Mouse (Mus musculus) cerebellum, adult 2 months (tissue): Measurements from ENCODE around the gene Kansl3. TPM values are rescaled to one million over a fixed set of nuclear protein-coding genes. Genes with fewer than 3 reads are reported as not detected.
A peak's percentile ranks its signal among the peaks of the same experiment; 100 is the strongest.

Experiments
- DNase-seq, 2 experiments: peaks; one replicate each; pipeline ENCODE4 v3.0.0; 2021
- H3K27ac ChIP-seq: fragments of 200-500 bp; 2 replicates; pipeline ENCODE4 v1.5.1; 2012; ENCODE audit warnings: low read length, control low read depth, inconsistent platforms; ENCODE audit not compliant: insufficient read depth
- H3K27me3 ChIP-seq: fragments of 200-500 bp; 2 replicates; pipeline ENCODE4 v1.6.1; 2012; ENCODE audit warnings: inconsistent platforms, mild to moderate bottlenecking, low read length, moderate library complexity; ENCODE audit not compliant: control insufficient read depth, insufficient read depth
- H3K4me1 ChIP-seq: fragments of 200-500 bp; 2 replicates; pipeline ENCODE4 v1.6.1; 2011; ENCODE audit warnings: low read length; ENCODE audit not compliant: control insufficient read depth, insufficient read depth
- H3K4me3 ChIP-seq: fragments of 200-500 bp; replicated peaks from 2 replicates; pipeline ENCODE3; 2011; ENCODE audit warnings: mild to moderate bottlenecking, low read depth, low read length, control low read depth; ENCODE audit not compliant: insufficient read depth
- CTCF ChIP-seq: fragments of 200-500 bp; IDR thresholded peaks from 2 replicates; pipeline ENCODE4 v1.5.1; 2011; ENCODE audit warnings: low read depth, mild to moderate bottlenecking, control low read depth, low read length, moderate library complexity, borderline replicate concordance; ENCODE audit not compliant: insufficient read depth
- POLR2A ChIP-seq: fragments of 200-500 bp; IDR thresholded peaks from 2 replicates; pipeline ENCODE4 v1.6.1; 2011; ENCODE audit warnings: low read length, control low read depth, borderline replicate concordance; ENCODE audit not compliant: insufficient read depth
- WGBS: fragments of 180-500 bp; shearing (Covaris S2); methylation state at CpG from one replicate; pipeline ENCODE4 v1.1.7; 2018; 5-methylcytosine and 5-hydroxymethylcytosine counted together
- polyA plus RNA-seq: library from polyadenylated mRNA; depleted of rRNA; stranded (reverse); fragments of >200 nt; gene quantifications from 2 replicates; pipeline ENCODE4 v1.2.3, GENCODE M21; 2012

The Kansl3 gene
- polyA plus RNA-seq, 1 experiment: 72.1 TPM

DNA sequence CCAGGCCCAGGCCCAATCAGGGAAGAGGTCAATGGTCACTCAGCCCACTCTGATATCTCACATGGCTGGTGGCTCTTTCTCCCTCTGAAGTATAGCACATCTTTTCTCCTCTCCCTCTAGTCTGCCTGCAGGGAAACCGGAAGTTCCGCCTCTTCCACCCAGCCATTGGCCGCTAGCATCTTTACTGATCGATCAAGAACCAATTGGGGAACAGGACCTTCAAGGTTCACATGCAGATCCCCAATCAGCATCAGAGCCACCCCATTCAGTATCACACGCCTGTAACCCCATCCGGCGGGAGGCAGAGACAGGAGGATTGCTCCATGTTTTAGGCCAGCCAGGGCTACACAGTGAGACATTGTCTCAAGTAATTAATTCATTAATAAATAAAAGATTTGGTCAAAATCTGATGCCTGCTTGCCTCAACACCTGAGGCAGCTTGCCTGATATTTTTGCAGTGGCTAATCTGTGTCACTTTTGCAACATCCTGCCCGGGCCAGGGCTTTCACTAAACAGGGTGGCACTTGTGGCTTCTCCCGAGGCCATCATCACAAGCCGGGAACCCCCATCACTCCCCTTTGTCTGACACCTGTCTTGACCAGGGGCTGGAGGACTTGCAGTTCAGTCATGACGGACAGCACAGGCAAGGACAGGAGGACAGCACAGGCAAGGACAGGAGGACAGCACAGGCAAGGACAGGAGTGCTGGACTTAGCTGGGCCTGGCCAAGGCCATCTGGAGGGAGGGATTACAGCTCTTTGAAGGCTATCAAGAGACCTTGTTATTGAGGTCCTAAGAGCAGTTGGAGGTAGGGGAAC lies 53.8 kb downstream of the Kansl3 start:
- Histone ChIP-seq H3K27me3 (no peaks in the 10 kb centered on the region), H3K4me3 (no peak overlapping the region), H3K27ac (no peak overlapping the region), H3K4me1 (peaks cover 4% of the 10 kb centered on the region; the same call in 1 of the 2 replicates)
- DNase-seq: no peak
- TF ChIP-seq CTCF (no peak), POLR2A (no peak)
- 92% methylated on average over 11 of the region's 11 CpGs for WGBS

DNA sequence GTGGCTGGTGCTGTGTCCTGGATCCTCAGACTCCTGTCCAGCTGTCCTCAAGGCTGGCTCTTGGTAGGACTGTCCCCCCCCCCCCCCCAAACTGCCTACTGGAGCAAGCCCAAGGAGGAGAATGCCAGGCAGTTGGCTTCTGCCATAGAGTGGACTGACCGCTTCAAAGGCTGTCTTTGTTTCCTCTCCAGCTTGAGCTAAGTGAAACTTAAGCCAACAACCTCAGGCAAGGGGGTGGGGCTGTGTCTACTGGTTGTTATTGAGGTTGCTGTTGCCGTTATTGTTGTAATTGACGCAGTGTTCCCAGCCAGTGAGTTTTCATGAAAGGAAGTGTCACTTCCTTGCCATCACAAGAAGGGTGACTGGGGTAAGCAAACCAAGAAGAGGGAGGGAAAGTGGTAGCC lies 59.5 kb downstream of the Kansl3 start:
- H3K27ac ChIP-seq: no peak overlapping the region
- H3K4me1 ChIP-seq: 0 out of 2 replicates have a peak, but pooled peaks cover 2% of the 10 kb centered on the region
- WGBS: 66% methylated on average over 3 of the region's 3 CpGs
- DNase-seq: peak; percentile 28 to 62
- TF ChIP-seq POLR2A: no peak
- TF ChIP-seq CTCF: no peak
- H3K27me3 ChIP-seq: no peaks in the 10 kb centered on the region
- no peak overlapping the region for H3K4me3 ChIP-seq

DNA sequence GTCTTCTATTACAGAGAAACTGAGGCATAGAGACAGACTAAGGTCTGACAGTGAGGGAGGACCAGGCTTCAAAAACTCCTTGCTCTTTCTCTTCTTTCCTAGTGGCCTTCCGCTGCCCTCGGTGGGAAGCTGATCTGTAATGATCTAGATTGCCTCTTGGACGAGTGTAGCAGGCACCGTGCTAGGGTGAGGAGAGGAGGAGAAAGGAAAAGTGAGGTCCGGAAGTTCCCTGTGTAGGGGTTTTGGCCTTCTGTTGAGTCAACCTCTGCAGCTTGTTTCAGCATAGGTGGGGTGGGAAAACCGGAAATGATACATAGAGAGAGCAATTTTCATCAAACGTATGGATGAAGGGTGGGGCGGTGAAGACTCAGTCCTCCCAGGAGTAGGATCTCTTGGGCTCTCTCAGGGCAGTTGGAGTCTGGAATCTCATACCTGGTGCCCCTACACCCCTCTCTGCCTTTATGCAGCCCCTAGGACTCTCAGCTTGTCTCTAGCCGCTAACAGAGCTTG lies 60.0 kb downstream of the Kansl3 start:
- DNase-seq: peak in 1 of 2 experiments; percentile 13
- no peak overlapping the region for H3K27ac ChIP-seq
- H3K27me3 ChIP-seq: no peaks in the 10 kb centered on the region
- 0 out of 2 replicates have a peak, but pooled peaks cover 2% of the 10 kb centered on the region for H3K4me1 ChIP-seq
- 80% methylated on average over 9 of the region's 9 CpGs for WGBS
- peak overlapping the region; percentile 15 for H3K4me3 ChIP-seq
- no peak for TF ChIP-seq CTCF
- no peak for TF ChIP-seq POLR2A

DNA sequence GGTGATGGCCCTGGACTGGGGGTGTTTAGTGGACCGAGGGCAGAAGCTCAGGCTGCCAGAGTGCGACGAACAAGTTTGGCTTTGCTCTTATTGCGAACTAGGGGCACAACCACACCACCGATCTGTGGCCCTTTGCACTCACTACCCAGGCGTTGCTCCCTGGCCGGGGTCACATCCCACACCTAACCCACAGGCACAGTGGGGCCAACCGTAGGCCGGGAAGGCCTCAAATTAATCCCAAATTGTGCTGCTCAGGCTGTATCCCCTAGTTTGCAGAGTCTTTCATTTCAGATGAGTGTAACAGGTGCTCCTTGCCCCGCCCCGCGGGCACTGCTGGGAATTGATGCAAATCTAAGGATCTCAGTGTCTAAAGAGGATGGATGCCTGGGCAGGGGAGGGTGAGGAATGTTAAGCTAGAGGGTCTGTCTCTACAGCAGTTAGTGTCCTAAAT lies 60.5 kb downstream of the Kansl3 start:
- peak in 1 of 2 experiments; percentile 40 for DNase-seq
- Histone ChIP-seq H3K4me1 (0 out of 2 replicates have a peak, but pooled peaks cover 2% of the 10 kb centered on the region), H3K27ac (no peak overlapping the region), H3K27me3 (no peaks in the 10 kb centered on the region), H3K4me3 (peak overlapping the region; percentile 84)
- WGBS: 29% methylated on average over 12 of the region's 12 CpGs
- no peak for TF ChIP-seq CTCF
- no peak for TF ChIP-seq POLR2A

DNA sequence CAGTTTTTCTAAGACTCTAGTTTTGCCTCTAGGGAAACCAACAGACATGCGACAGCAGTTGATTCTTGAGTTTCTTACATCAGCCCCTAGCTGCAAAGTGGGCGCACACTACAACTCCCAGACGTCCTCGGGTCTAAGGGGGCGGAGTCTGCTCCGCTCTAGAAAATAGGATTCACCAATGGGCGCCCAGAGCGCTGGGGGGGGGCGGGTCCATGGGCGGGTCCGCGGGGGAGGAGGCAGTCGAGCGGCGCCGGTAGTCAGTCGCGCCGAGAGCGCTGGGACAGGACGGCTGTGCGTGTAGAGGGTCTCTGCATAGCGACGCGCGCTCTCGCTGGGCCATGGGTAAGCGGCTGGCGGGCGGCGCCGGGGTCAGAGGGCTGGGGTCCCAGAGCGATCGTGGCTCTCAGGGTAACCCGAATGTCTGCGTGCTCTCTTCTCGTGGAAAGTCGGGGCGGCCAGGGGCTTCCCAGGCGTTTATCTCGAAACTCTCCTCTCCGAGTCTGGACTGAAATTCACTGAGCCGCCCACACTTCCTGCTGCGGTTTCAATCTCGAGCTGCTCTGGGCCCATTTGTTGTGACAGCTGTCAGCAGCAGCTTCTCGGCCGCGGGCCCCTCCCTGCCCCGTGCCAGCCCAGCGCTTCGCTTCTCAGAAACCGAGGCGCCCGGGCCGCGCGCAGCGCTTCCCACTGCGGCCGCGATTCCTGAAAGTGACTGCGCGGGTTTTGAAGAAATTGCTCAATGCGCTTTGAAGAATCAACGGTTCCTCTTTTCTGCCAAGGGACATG lies 61.3 kb downstream of the Kansl3 start, which contains the start of gene Arid5a:
Arid5a (plus strand) TSS at position 239 of the 786 bp plus-strand sequence.
- Histone ChIP-seq H3K4me1 (0 out of 2 replicates have a peak, but pooled peaks cover 2% of the 10 kb centered on the region), H3K27ac (no peak within 1 kb of the TSS), H3K27me3 (no peaks in the 10 kb centered on the region), H3K4me3 (peak within 1 kb of the TSS; percentile 84)
- under 1% methylated on average over 65 of the region's 65 CpGs for WGBS
- TF ChIP-seq POLR2A: peak; percentile 99
- no peak for TF ChIP-seq CTCF
- peak; percentile 82 to 88 for DNase-seq

DNA sequence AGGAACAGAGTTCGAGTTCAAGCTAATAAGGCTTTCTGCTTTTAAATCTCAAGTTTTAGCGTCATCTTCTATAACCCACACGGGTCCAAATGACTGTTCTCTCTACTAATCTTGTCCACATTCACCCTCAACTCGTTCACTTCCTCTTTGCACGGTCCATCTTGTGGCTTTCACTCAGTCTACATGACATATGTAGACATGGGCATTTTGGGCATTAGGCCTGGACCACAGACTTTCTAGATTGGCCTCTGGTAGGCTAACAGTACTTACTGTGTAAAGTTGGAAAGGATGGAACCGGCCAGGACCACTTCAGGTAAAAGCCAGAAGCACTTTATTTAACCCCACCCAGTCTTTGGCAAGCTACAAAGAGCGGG lies 61.9 kb downstream of the Kansl3 start:
- Histone ChIP-seq H3K4me1 (0 out of 2 replicates have a peak, but pooled peaks cover 2% of the 10 kb centered on the region), H3K4me3 (no peak overlapping the region), H3K27me3 (no peaks in the 10 kb centered on the region), H3K27ac (no peak overlapping the region)
- WGBS: 66% methylated on average over 7 of the region's 7 CpGs
- TF ChIP-seq CTCF: no peak
- no peak for TF ChIP-seq POLR2A
- no peak for DNase-seq

DNA sequence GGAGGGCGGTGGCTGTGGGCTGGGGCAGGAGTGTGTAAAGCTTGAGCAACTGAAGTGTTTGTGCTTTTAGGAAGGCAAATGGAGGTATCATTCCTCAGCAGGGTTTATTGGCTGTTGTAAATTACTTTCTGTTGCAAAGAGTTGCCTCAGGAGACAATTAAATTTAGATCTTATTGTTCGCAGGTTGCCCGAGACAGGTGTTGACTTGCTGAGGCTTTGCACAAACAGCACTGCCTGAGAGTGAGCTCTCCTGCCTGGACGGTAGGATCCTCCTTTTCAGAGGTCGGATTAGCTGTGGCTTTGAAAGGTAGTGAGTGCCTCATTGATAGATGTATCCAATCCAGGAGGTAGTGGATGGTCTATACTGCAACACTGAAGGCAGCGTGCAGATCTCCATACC lies 62.9 kb downstream of the Kansl3 start:
- WGBS: 88% methylated on average over 6 of the region's 6 CpGs
- Histone ChIP-seq H3K4me1 (0 out of 2 replicates have a peak, but pooled peaks cover 2% of the 10 kb centered on the region), H3K27ac (no peak overlapping the region), H3K27me3 (no peaks in the 10 kb centered on the region), H3K4me3 (no peak overlapping the region)
- peak in 1 of 2 experiments; percentile 9 for DNase-seq
- TF ChIP-seq POLR2A: no peak
- TF ChIP-seq CTCF: no peak
